Mouse (Mus musculus) cerebellum, adult 11-12 months (tissue): Measurements from ENCODE around the gene Vwa3a.
"Not testable (repeated sequence)": the region's sequence is repeated elsewhere in the genome, so short reads cannot be mapped to it uniquely, and the experiment has no call there.

Experiments
- DNase-seq: peaks from one replicate; pipeline ENCODE4 v3.0.0; 2022

The Vwa3a gene

GRCm38 (mm10) chr7:120739018-120739417 is at the start of gene Vwa3a:
Vwa3a (plus strand) TSS chr7:120739318.
- DNase-seq: no peak

GRCm38 (mm10) chr7:120690634-120691033 is 48.5 kb upstream of the Vwa3a start:
- DNase-seq: no peak

GRCm38 (mm10) chr7:120693831-120694375 is 45.2 kb upstream of the Vwa3a start:
- no peak for DNase-seq

- no peak for DNase-seq
These were observed 43.9 kb upstream of the Vwa3a start for GRCm38 (mm10) chr7:120695196-120695595.

GRCm38 (mm10) chr7:120695641-120696040 is 43.5 kb upstream of the Vwa3a start:
- no peak for DNase-seq

- DNase-seq: no peak
These were observed 42.8 kb upstream of the Vwa3a start for GRCm38 (mm10) chr7:120696331-120696730.

GRCm38 (mm10) chr7:120699586-120699985 is 39.5 kb upstream of the Vwa3a start:
- no peak for DNase-seq

GRCm38 (mm10) chr7:120703888-120704287 is 35.2 kb upstream of the Vwa3a start:
- DNase-seq: no peak

GRCm38 (mm10) chr7:120712071-120712470 is 27.0 kb upstream of the Vwa3a start:
- DNase-seq: no peak

- DNase-seq: no peak
These were observed 25.9 kb upstream of the Vwa3a start for GRCm38 (mm10) chr7:120713225-120713624.

GRCm38 (mm10) chr7:120713951-120714350 is 25.2 kb upstream of the Vwa3a start:
- not testable (repeated sequence) for DNase-seq

GRCm38 (mm10) chr7:120717261-120717660 is 21.9 kb upstream of the Vwa3a start:
- no peak for DNase-seq

GRCm38 (mm10) chr7:120721051-120721450 is 18.1 kb upstream of the Vwa3a start:
- no peak for DNase-seq

- no peak for DNase-seq
These were observed 17.7 kb upstream of the Vwa3a start for GRCm38 (mm10) chr7:120721456-120721855.

- DNase-seq: no peak
These were observed 17.1 kb upstream of the Vwa3a start for GRCm38 (mm10) chr7:120722063-120722462.

GRCm38 (mm10) chr7:120722839-120723278 is 16.3 kb upstream of the Vwa3a start:
- DNase-seq: no peak

- no peak for DNase-seq
These were observed 11.5 kb upstream of the Vwa3a start for GRCm38 (mm10) chr7:120727581-120727980.

GRCm38 (mm10) chr7:120729635-120730034 is 9.5 kb upstream of the Vwa3a start:
- no peak for DNase-seq

GRCm38 (mm10) chr7:120732906-120733305 is 6.2 kb upstream of the Vwa3a start:
- DNase-seq: no peak

GRCm38 (mm10) chr7:120739558-120740101 is 512 bp downstream of the Vwa3a start:
- no peak for DNase-seq

GRCm38 (mm10) chr7:120743366-120744351 is 4.5 kb downstream of the Vwa3a start:
- no peak for DNase-seq

GRCm38 (mm10) chr7:120744606-120745005 is 5.5 kb downstream of the Vwa3a start:
- no peak for DNase-seq

GRCm38 (mm10) chr7:120746029-120746428 is 6.9 kb downstream of the Vwa3a start:
- DNase-seq: no peak

GRCm38 (mm10) chr7:120746821-120747220 is 7.7 kb downstream of the Vwa3a start:
- DNase-seq: no peak
